Mouse (Mus musculus) E14TG2a.4 (cell line): Measurements from ENCODE around the gene Speg.

ENCODE experiments used
- CTCF ChIP-seq: conservative IDR thresholded peaks from 2 replicates; pipeline ENCODE4 v1.5.1; 2014; ENCODE audit warnings: low read length
- NANOG ChIP-seq: IDR thresholded peaks from 2 replicates; pipeline ENCODE4 v1.6.1; 2014; ENCODE audit warnings: borderline replicate concordance, low read length, mixed read lengths
- POU5F1 ChIP-seq: IDR thresholded peaks from 2 replicates; pipeline ENCODE4 v1.6.1; 2014; ENCODE audit warnings: low read length, borderline replicate concordance

GRCm38 (mm10) chr1:75405547-75405946, 30.4 kb downstream of the Speg start:
- no peak for TF ChIP-seq CTCF
- no peak for TF ChIP-seq POU5F1
- TF ChIP-seq NANOG = no peak
